Mouse (Mus musculus) liver, embryonic 14.5 days (tissue): ENCODE data around the gene Pde6g.

ENCODE experiments used
- CTCF ChIP-seq: IDR thresholded peaks from 2 replicates; pipeline ENCODE4 v1.5.1; 2016; ENCODE audit warnings: antibody characterized with exemption, low read depth, control low read depth
- EP300 ChIP-seq: IDR thresholded peaks from 2 replicates; pipeline ENCODE4 v1.6.1; 2016; ENCODE audit warnings: antibody characterized with exemption, low read depth

GRCm38 (mm10) chr11:120499894-120500293 lies 46.6 kb upstream of the Pde6g start:
- no peak for TF ChIP-seq CTCF
- no peak for TF ChIP-seq EP300
